Mouse (Mus musculus) CH12F3 (cell line): ENCODE data around the gene Topors.

Experiments
- in situ Hi-C: fragments of 300-500 bp; cut with MboI; formaldehyde crosslinking; loops from 2 replicates; pipeline ENCODE4 v1.14.3; 2020; ENCODE audit warnings: low sequenced_read_pairs

Gene Topors

GRCm38 (mm10) chr4:40269430-40270032 lies at the start of gene Topors, which contains the start of gene Smim27:
TSS of gene Topors (minus strand) at chr4:40269850.
TSS of gene Smim27 (plus strand) at chr4:40269579.
- in situ Hi-C loops: loop anchor here (10.0 kb wide), 1 partner anchor 125 kb away; the partner anchor contains the start of gene Aco1

DNA sequence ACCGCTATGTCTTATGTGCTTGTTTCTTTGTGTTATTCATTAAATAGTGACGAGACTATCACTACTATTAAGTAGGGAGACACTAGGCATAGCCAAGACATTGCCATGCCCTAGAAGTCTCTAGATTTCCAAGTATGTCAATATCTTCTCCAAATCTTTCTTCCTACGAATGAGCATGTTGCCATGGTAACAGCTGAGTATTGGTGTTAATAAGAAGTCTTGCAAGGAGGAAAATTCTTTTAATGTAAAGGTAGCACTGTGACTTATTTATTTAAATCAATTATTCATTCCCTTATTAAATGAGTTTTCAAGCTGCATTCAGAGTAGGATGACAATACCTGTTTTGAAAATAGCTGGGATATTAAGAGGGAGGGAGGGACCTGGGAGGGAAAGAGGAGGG lies 47.8 kb upstream of the Topors start:
- in situ Hi-C loops: no loop called here

GRCm38 (mm10) chr4:40313026-40313425 lies 43.4 kb upstream of the Topors start:
- in situ Hi-C loops: no loop called here

GRCm38 (mm10) chr4:40312213-40312612 lies 42.6 kb upstream of the Topors start:
- in situ Hi-C loops: no loop called here

DNA sequence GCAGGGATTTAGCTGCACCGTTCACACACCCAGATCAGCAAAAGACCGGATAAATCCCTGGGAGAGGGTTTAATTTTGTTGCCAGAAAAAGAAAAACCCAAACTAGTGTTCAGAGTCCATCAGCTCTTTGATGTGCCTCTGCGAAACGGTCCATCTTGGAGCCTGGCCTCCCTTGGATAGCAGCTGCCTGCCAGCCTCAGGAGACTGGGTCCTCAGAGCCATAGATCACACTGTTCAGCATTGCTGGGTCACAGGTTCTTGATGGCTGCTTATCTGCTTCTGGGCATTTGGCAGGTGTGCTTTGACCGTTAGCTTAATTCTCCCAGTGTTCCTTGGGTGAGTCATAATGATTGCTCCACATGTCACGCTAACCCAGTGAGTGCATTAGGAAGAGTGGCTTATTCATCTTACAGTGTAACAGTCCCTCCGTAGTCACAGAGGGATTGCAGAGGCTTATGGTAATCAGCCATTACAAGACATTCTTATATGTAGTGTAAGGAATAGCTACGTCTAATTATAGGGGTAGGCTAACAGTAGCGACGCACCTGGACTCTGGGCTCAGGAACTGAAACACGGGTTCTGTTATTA lies 41.2 kb upstream of the Topors start:
- in situ Hi-C loops: no loop called here

DNA sequence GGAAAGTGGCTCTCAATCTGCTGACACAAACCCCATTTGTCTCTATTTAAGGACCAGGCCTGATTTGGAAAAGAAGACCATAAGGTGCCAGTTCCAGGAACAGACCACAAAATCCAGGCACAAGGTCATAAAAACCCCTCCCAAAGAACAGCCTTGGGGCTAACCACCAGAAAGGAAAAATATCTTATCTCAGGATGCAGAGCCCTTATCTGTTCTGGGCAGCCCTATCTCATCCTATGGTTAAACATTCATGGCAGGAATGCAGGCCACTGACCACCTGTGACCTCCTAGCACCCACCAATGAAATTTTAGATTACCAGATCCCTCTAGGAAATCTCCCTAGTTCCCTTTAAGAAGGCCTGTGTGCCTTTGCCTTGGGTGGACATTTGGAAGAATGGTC lies 40.0 kb upstream of the Topors start:
- in situ Hi-C loops: no loop called here

DNA sequence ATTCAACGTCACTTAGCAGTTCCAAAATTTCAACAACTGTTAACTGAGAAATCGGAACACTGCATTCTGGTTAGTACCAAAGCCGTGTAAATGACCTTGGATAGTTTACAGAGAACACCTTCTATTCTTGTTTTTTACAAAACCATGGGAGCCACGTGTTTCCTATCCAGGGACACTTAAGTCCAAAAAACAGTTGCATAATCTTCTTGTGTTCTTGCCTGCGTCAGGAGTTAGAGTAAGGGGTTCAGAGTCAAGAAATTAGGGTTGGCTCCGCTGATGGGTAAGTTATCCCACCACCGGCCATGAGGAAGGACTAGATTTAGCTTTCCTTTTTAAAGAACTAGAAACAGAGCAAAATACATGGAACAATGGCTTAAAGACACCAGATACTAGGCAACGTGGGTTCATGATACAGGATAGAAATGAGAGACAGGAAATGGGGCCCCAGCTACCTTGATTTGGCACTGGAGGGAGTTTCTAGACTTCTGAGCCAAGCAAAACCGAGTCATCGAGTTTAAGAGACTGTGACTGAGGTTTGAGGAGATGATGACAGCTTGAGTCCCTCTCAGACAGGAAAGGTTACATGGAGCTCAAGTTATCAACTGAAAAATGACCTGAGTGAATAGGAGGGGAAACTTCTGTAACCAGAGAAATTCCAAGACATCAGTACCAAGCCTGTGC lies 32.9 kb upstream of the Topors start:
- in situ Hi-C loops: no loop called here

GRCm38 (mm10) chr4:40301076-40301789 lies 31.6 kb upstream of the Topors start:
- in situ Hi-C loops: no loop called here

DNA sequence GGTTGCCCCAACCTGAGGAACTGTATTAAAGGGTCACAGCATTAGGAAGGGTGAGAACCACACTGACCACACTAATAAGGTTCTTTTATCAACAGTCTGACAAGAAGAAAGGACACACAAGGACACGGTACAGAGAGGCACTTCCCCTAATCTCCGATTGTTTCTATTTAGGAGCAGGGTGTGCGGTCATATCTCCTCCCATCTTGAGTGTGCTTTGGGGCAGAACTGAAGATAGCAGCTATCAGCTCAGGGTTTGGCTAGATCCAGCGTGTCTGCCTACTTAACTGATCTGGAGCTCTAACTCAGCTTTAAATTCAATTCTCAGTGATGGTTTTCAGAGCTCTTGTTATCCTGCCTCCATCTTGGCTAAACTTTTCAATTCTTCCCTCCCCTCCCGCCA lies 29.5 kb upstream of the Topors start:
- in situ Hi-C loops: loop anchor here (25.0 kb wide), 1 partner anchor 388 kb away; no protein-coding TSS in a partner anchor

GRCm38 (mm10) chr4:40291511-40291910 lies 21.9 kb upstream of the Topors start:
- in situ Hi-C loops: loop anchor here (25.0 kb wide), 1 partner anchor 396 kb away; no protein-coding TSS in a partner anchor

DNA sequence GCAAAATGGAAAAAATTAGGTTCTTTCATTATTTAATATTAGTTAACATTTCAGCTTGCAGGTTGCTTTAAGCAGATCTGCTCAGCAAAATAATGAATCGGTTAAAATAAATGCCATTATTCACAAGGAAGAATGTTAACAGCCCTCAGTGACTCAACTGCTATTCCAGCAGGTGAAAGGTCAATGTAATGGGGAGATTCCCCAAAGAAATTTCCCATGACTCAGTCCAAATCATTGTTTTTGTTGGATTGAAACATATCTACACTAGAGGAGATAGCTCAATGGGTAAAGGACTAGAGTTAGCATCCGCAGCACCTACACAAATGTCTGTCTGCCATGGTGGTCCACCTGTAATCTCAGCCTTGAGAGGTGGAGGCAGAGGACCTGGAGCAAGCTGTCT lies 19.4 kb upstream of the Topors start:
- in situ Hi-C loops: loop anchor here (25.0 kb wide), 1 partner anchor 398 kb away; no protein-coding TSS in a partner anchor

GRCm38 (mm10) chr4:40287415-40287814 lies 17.8 kb upstream of the Topors start:
- in situ Hi-C loops: loop anchor here (25.0 kb wide), 1 partner anchor 400 kb away; no protein-coding TSS in a partner anchor

DNA sequence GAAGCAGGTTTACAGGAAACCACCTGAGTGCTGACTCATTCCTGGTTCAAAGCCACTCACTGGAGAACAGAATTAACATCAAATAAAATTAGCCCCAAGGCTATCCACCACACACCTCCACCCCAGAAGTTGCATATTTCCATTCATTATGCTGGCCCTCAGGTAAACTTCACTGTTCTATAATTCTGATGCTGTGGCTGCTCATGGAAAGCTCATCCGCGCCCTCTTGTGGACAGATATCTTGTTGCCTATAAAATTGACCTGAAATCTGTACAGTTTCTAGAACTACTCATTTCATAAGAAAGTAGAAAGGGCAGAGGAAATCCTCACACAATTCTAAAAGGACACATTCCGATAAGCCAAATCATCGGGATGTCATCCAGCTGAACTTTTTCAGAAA lies 15.9 kb upstream of the Topors start:
- in situ Hi-C loops: loop anchor here (25.0 kb wide), 1 partner anchor 402 kb away; no protein-coding TSS in a partner anchor

- in situ Hi-C loops: loop anchor here (10.0 to 25.0 kb wide), 2 partner anchors 135 to 408 kb away; partner anchors contain the start of gene Aco1
These were observed 9.7 kb upstream of the Topors start, which contains the start of gene Ndufb6 for GRCm38 (mm10) chr4:40279276-40279900. TSS of gene Ndufb6 (minus strand) at chr4:40279421.

- in situ Hi-C loops: loop anchor here (10.0 to 25.0 kb wide), 2 partner anchors 134 to 408 kb away; partner anchors contain the start of gene Aco1
These were observed 9.2 kb upstream of the Topors start for GRCm38 (mm10) chr4:40278880-40279275.

- in situ Hi-C loops: no loop called here
These were observed 815 bp downstream of the Topors start for GRCm38 (mm10) chr4:40268835-40269234.

DNA sequence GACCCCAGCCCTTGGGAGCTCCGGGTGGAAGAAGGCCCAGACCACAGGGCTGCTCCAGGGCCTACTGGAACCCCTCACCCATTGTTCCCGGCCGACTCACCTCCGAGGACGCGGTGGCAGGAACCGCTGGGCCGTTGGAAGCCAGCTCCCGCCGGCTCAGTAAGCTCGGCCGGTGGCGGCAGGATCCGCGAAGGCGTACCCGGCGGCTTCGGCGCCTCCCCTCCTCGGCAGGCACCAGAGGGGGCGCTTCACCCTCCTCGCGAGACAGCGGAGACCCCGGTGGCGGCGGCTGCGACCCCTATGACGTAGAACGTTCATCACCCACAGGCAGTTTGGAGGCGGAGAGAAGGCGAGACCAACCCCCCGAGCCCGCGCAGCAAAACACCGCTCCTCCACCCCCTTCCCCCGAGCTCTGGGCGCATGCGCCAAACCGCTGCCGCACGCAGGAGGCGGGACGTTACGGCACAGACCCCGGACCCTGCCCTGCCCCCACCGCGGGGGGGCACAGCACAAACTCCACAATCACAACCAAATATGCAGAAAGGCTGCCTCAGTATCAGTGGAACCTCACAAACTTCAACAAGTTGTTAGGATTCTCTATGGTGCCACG lies 1.3 kb downstream of the Topors start:
- in situ Hi-C loops: no loop called here

DNA sequence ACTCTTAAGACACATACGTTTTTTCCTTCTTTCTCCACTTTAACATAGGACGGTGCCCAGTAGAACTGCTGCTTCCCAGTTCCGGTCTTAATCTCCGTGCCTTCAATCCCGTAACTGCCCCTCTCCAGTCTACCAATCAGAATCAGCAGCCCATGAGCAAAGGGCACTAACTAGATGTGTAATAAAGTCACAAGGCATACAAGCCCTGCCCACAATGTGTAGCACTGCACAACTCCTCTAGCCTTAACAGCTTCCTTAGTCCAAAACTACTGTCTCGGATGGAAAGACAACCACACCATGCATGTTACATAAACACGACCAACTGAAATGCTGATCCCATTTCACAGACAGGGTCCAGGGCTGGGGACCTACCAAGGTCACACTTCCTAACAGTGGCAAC lies 2.0 kb downstream of the Topors start:
- in situ Hi-C loops: no loop called here

DNA sequence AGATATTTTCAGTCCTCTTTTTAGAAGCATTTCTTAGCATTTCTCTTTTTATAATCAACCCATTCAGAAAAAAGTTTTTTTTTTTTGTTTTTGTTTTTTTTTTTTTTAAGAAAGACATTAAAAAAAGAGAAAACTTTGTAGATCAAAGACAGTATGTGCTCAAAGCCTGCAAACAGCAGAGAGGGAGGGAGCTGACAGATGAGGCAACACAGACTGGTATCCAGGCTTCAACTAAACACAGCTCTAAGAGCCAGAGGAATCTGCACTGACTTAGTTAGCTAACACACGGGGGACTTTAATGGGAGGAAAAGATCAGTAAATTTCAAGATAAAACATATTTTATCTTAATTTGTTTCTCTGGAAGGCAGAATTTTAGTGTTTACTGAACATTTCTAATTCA lies 5.3 kb downstream of the Topors start:
- in situ Hi-C loops: no loop called here
